Mouse (Mus musculus) kidney, adult 2 months (tissue): Measurements from ENCODE around the gene D10Wsu102e.

ENCODE experiments used
- CTCF ChIP-seq: fragments of 200-500 bp; conservative IDR thresholded peaks from 2 replicates; pipeline ENCODE4 v1.5.1; 2011; ENCODE audit warnings: low read depth, mild to moderate bottlenecking, control low read depth, low read length, moderate library complexity, mixed read lengths; ENCODE audit not compliant: insufficient read depth, insufficient read length
- POLR2A ChIP-seq: fragments of 200-500 bp; IDR thresholded peaks from one replicate; pipeline ENCODE4 v1.6.1; 2011; ENCODE audit warnings: low read depth, low read length, control low read depth

GRCm38 (mm10) chr10:83513736-83514135 is 153.7 kb downstream of the D10Wsu102e start:
- TF ChIP-seq POLR2A (no peak), CTCF (no peak)
